Mouse (Mus musculus) left cerebral cortex, postnatal 10 days (tissue): Measurements from ENCODE around the gene Neu1. TPM values are rescaled to one million over a fixed set of nuclear protein-coding genes. Genes with fewer than 3 reads are reported as not detected.
"Not testable (repeated sequence)": the region's sequence is repeated elsewhere in the genome, so short reads cannot be mapped to it uniquely, and the experiment has no call there.

Experiments
- DNase-seq, 2 experiments: peaks; one replicate each; pipeline ENCODE4 v3.0.0; 2021 to 2022; ENCODE audit warnings: low spot score in 2 of 2, mixed read lengths in 1 of 2; ENCODE audit errors: extremely low spot score in 1 of 2
- intact Hi-C: fragments of 180-260 bp; cut with DNase I; formaldehyde crosslinking; loops from one replicate; pipeline ENCODE4 v1.15.1; 2025
- total RNA-seq, 2 experiments: library from RNA; stranded (reverse); gene quantifications; 2 replicates each; pipeline ENCODE4 v1.2.3; 2021

Gene Neu1
- total RNA-seq, 2 experiments from 2014 or later: 23.8 to 27.3 TPM

DNA sequence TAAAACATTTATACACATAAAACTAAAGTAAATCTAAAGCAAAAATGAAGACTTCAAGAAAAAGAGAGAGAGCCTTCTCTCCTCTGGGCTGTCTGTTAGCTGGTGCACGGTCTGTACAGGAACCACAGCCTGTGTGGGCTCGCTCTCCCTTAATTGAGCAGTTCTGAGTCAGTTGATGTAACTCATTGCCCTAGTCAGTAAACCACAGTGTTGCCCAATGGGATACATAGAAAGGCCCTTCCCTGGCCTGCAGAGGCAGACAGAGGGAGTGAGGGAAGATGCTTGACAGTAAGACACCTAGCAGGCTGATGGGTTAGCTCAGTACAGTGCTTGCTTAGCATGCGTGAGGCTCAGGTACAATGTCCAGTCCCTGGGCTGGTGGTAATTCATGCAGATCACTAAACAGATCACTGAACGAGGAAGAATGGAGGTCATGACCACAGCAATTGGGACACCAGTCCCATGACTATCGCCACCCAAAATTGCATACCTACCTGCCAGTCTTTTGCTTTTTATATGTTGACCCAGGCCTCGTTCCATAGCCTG is 7.0 kb downstream of the Neu1 start:
- intact Hi-C loops: no loop called here
- no peak for DNase-seq

GRCm38 (mm10) chr17:34941344-34942041 is 10.4 kb downstream of the Neu1 start:
- intact Hi-C loops: no loop called here
- DNase-seq: no peak

GRCm38 (mm10) chr17:34943128-34943815 is 12.2 kb downstream of the Neu1 start:
- intact Hi-C loops: no loop called here
- no peak for DNase-seq

- no peak for DNase-seq
- intact Hi-C loops: no loop called here
Observed at GRCm38 (mm10) chr17:34944362-34944761, 13.3 kb downstream of the Neu1 start.

DNA sequence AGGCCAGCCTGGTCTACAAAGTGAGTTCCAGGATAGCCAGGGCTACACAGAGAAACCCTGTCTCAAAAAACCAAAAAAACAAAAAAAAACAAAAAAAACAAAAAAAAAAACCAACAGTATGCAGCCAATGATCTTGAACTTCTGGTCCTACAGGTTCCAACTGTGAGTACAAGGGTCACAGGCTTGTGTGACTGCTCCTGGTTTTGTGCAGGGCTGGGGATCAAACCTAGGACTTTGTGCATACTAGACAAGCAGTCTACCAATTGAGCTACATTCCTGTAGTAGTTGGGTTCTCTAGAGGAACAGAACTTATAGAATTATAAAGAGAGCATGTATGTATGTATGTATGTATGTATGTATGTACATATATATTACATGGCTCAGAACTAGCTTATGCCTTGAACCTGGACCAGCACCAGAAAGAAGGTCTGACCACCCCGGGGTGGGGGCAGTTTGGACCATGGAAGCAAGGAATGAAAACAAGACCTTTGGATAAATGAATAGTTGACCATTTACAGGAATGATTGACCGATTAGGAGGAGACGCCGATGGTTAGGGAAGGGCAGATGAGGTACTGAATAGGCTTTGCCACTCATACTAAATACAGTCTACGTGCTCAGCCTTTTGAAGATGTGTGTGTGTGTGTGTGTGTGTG is 15.6 kb downstream of the Neu1 start:
- no peak for DNase-seq
- intact Hi-C loops: loop anchor here (5.0 kb wide), 1 partner anchor 89 kb away; no protein-coding TSS in a partner anchor

- intact Hi-C loops: loop anchor here (5.0 kb wide), 1 partner anchor 90 kb away; no protein-coding TSS in a partner anchor
- DNase-seq: no peak
Observed at GRCm38 (mm10) chr17:34947606-34948005, 16.6 kb downstream of the Neu1 start.

DNA sequence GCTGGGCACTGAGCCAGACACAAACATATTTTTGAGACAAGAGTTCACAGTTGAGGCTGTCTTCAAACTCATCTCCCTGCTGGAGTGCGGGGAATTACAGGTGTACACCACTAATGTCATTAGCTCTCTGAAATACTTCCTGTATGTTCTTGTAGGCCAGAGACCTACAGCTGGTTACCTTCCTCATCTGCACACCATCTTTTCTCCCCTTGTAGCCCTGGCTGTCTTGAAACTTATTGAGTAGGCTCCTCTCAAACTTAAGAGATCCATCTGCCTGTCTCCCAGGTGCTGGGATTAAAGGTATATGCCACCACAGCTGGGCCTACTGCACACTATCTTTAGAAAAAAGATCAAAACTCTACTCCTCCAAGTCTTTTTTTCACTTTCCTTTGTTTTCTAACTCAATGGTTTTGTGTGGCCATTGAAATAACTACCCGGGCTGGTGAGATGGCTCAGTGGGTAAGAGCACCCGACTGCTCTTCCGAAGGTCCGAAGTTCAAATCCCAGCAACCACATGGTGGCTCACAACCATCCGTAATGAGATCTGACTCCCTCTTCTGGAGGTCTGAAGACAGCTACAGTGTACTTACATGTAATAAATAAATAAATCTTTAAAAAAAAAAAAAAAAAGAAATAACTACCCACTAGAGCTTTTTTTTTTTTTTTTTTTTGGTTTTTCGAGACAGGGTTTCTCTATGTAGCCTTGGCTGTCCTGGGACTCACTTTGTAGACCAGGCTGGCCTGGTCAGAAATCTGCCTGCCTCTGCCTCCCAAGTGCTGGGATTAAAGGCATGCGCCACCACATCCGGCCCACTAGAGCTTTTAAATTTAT is 17.9 kb downstream of the Neu1 start:
- intact Hi-C loops: loop anchor here (5.0 kb wide), 1 partner anchor 92 kb away; no protein-coding TSS in a partner anchor

GRCm38 (mm10) chr17:34949553-34949969 is 18.5 kb downstream of the Neu1 start:
- no peak for DNase-seq
- intact Hi-C loops: loop anchor here (5.0 kb wide), 1 partner anchor 92 kb away; no protein-coding TSS in a partner anchor

More for the DNA sequence above, 17.9 kb downstream of the Neu1 start:
- not testable (repeated sequence) for DNase-seq

- DNase-seq: no peak
- intact Hi-C loops: no loop called here
Observed at GRCm38 (mm10) chr17:34950514-34951455, 19.7 kb downstream of the Neu1 start.

- DNase-seq: peak in 1 of 2 experiments; percentile 27
- intact Hi-C loops: no loop called here
Observed at GRCm38 (mm10) chr17:34951636-34952377, 20.8 kb downstream of the Neu1 start.

- DNase-seq: peak; percentile 77 to 90
- intact Hi-C loops: no loop called here
Observed at GRCm38 (mm10) chr17:34952378-34953040, 21.5 kb downstream of the Neu1 start.

GRCm38 (mm10) chr17:34953258-34953657 is 22.2 kb downstream of the Neu1 start:
- DNase-seq: no peak
- intact Hi-C loops: no loop called here

DNA sequence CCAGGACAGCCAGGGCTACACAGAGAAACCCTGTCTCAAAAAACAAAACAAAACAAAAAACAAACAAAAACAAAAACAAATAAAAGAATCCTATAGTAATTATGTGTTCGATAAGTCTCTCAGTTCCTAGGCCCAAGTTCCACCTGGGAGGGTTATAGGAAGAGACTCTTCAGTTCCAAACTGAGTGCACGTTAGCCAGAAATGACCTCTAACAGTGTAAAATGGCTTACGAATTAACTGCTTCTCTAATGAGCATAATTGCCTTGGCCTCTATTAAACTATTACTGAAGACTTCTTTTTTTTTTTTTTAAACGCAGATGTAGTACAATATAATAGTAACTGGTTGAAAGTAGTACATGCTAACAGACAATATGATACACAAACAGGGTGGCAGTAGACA is 22.9 kb downstream of the Neu1 start:
- intact Hi-C loops: no loop called here
- DNase-seq: no peak

DNA sequence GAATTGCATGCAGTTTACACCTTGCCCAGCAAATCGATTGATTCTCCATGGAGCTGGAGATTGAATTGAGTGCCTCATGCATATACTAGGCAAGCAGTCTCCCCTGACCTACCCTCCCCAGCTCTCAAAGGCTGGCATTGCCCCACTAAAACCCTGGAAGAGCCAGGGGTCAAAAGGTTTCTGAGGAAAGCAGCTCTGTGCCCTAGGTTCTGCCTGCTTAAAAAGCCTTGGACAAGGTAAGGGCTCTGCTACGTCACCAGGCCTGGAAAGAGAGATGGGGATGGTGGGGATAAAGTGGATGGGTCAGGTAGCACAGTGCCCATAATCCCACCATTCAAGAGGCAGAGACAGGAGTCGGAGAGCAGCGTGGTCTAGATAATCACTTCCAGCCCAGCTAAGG is 23.8 kb downstream of the Neu1 start:
- intact Hi-C loops: no loop called here
- no peak for DNase-seq

GRCm38 (mm10) chr17:34955884-34956283 is 24.8 kb downstream of the Neu1 start:
- DNase-seq: no peak
- intact Hi-C loops: no loop called here

- intact Hi-C loops: no loop called here
- DNase-seq: no peak
Observed at GRCm38 (mm10) chr17:34956340-34956739, 25.3 kb downstream of the Neu1 start.
